Mouse (Mus musculus) cerebellum, adult 2 months (tissue): ENCODE measurements around the gene 2310011J03Rik. TPM values are rescaled to one million over a fixed set of nuclear protein-coding genes. Genes with fewer than 3 reads are reported as not detected.

ENCODE experiments used
- DNase-seq, 2 experiments: peaks; one replicate each; pipeline ENCODE4 v3.0.0; 2021
- H3K27ac ChIP-seq: fragments of 200-500 bp; 2 replicates; pipeline ENCODE4 v1.5.1; 2012; ENCODE audit warnings: low read length, control low read depth, inconsistent platforms; ENCODE audit not compliant: insufficient read depth
- H3K27me3 ChIP-seq: fragments of 200-500 bp; 2 replicates; pipeline ENCODE4 v1.6.1; 2012; ENCODE audit warnings: inconsistent platforms, mild to moderate bottlenecking, low read length, moderate library complexity; ENCODE audit not compliant: control insufficient read depth, insufficient read depth
- H3K4me1 ChIP-seq: fragments of 200-500 bp; 2 replicates; pipeline ENCODE4 v1.6.1; 2011; ENCODE audit warnings: low read length; ENCODE audit not compliant: control insufficient read depth, insufficient read depth
- H3K4me3 ChIP-seq: fragments of 200-500 bp; replicated peaks from 2 replicates; pipeline ENCODE3; 2011; ENCODE audit warnings: mild to moderate bottlenecking, low read depth, low read length, control low read depth; ENCODE audit not compliant: insufficient read depth
- CTCF ChIP-seq: fragments of 200-500 bp; IDR thresholded peaks from 2 replicates; pipeline ENCODE4 v1.5.1; 2011; ENCODE audit warnings: low read depth, mild to moderate bottlenecking, control low read depth, low read length, moderate library complexity, borderline replicate concordance; ENCODE audit not compliant: insufficient read depth
- POLR2A ChIP-seq: fragments of 200-500 bp; IDR thresholded peaks from 2 replicates; pipeline ENCODE4 v1.6.1; 2011; ENCODE audit warnings: low read length, control low read depth, borderline replicate concordance; ENCODE audit not compliant: insufficient read depth
- WGBS: fragments of 180-500 bp; shearing (Covaris S2); methylation state at CpG from one replicate; pipeline ENCODE4 v1.1.7; 2018; 5-methylcytosine and 5-hydroxymethylcytosine counted together
- polyA plus RNA-seq: library from polyadenylated mRNA; depleted of rRNA; stranded (reverse); fragments of >200 nt; gene quantifications from 2 replicates; pipeline ENCODE4 v1.2.3, GENCODE M21; 2012; rRNA removed

Gene 2310011J03Rik
- polyA plus RNA-seq, 1 experiment: 51.1 TPM

- TF ChIP-seq CTCF: no peak
- TF ChIP-seq POLR2A: no peak
- H3K4me3 ChIP-seq: no peak overlapping the region
- 5% methylated on average over 6 of the region's 6 CpGs for WGBS
- no peaks in the 10 kb centered on the region for H3K27me3 ChIP-seq
- H3K27ac ChIP-seq: peak overlapping the region; percentile 64
- DNase-seq: peak in 1 of 2 experiments; percentile 63
- H3K4me1 ChIP-seq: peaks cover 48% of the 10 kb centered on the region
Measured at GRCm38 (mm10) chr10:80270734-80271181, 49.6 kb downstream of the 2310011J03Rik start.

GRCm38 (mm10) chr10:80270099-80270498, 50.2 kb downstream of the 2310011J03Rik start:
- H3K4me1 ChIP-seq: peaks cover 48% of the 10 kb centered on the region
- H3K27ac ChIP-seq: 0 out of 2 replicates have a peak overlapping the region, but pooled peaks have one; percentile 64
- no peak for TF ChIP-seq POLR2A
- no peak for TF ChIP-seq CTCF
- DNase-seq: no peak
- no peaks in the 10 kb centered on the region for H3K27me3 ChIP-seq
- WGBS: 81% methylated on average over 2 of the region's 2 CpGs
- H3K4me3 ChIP-seq: peak overlapping the region; percentile 26

Other genes with a start within 250 kb of the 2310011J03Rik start
- gene Sbno2, start 215.0 kb downstream of the 2310011J03Rik start, polyA plus RNA-seq: 25.4 and 28.9 TPM in 2 replicates
- gene Stk11, start 204.7 kb downstream of the 2310011J03Rik start, polyA plus RNA-seq: 110 and 112 TPM in 2 replicates
- gene Atp5d, start 181.9 kb downstream of the 2310011J03Rik start, polyA plus RNA-seq: 736 and 758 TPM in 2 replicates
- 147 and 151 TPM in 2 replicates for gene Cbarp, start 179.7 kb downstream of the 2310011J03Rik start, polyA plus RNA-seq
- gene Midn, start 172.3 kb downstream of the 2310011J03Rik start, polyA plus RNA-seq: 26.1 and 26.5 TPM in 2 replicates
- 240 and 261 TPM in 2 replicates for gene Cirbp, start 154.6 kb downstream of the 2310011J03Rik start, polyA plus RNA-seq
- gene 1600002K03Rik, start 147.6 kb downstream of the 2310011J03Rik start, polyA plus RNA-seq: 16.4 and 18.0 TPM in 2 replicates
- gene Efna2, start 141.1 kb downstream of the 2310011J03Rik start, polyA plus RNA-seq: 10.2 and 10.7 TPM in 2 replicates
- 41.1 and 42.5 TPM in 2 replicates for gene Mum1, start 94.1 kb downstream of the 2310011J03Rik start, polyA plus RNA-seq
- 668 and 680 TPM in 2 replicates for gene Ndufs7, start 71.4 kb downstream of the 2310011J03Rik start, polyA plus RNA-seq
- gene Gamt, start 59.5 kb downstream of the 2310011J03Rik start, polyA plus RNA-seq: 52.9 and 54.5 TPM in 2 replicates
- 90.2 and 92.7 TPM in 2 replicates for gene Dazap1, start 59.1 kb downstream of the 2310011J03Rik start, polyA plus RNA-seq
- gene Rps15, start 28.1 kb downstream of the 2310011J03Rik start, polyA plus RNA-seq: 1,303 and 1,454 TPM in 2 replicates
- gene Apc2, start 24.6 kb downstream of the 2310011J03Rik start, polyA plus RNA-seq: 67.1 and 69.1 TPM in 2 replicates
- 13.7 and 14.1 TPM in 2 replicates for gene Pcsk4, start 9.0 kb upstream of the 2310011J03Rik start, polyA plus RNA-seq
- gene Reep6, start 9.4 kb upstream of the 2310011J03Rik start, polyA plus RNA-seq: 9.0 and 10.3 TPM in 2 replicates
- 7.9 and 10.8 TPM in 2 replicates for gene Adamtsl5, start 27.9 kb upstream of the 2310011J03Rik start, polyA plus RNA-seq
- gene Plk5, start 35.9 kb upstream of the 2310011J03Rik start, polyA plus RNA-seq: 145 and 151 TPM in 2 replicates
- 16.1 and 16.2 TPM in 2 replicates for gene Mex3d, start 67.1 kb upstream of the 2310011J03Rik start, polyA plus RNA-seq
- gene Mbd3, start 79.0 kb upstream of the 2310011J03Rik start, polyA plus RNA-seq: 193 and 199 TPM in 2 replicates
- 1,410 and 1,545 TPM in 2 replicates for gene Uqcr11, start 86.3 kb upstream of the 2310011J03Rik start, polyA plus RNA-seq
- gene Tcf3, start 113.1 kb upstream of the 2310011J03Rik start, polyA plus RNA-seq: 34.2 and 38.8 TPM in 2 replicates
- gene Onecut3, start 174.3 kb upstream of the 2310011J03Rik start, polyA plus RNA-seq: 0.36 and 0.46 TPM in 2 replicates
- 0.30 and 0.52 TPM in 2 replicates for gene Atp8b3, start 218.6 kb upstream of the 2310011J03Rik start, polyA plus RNA-seq
- gene Rexo1, start 241.0 kb upstream of the 2310011J03Rik start, polyA plus RNA-seq: 44.4 and 47.5 TPM in 2 replicates